Mouse (Mus musculus): Measurements from ENCODE around the gene Pros1.
A peak's percentile ranks its signal among the peaks of the same experiment; 100 is the strongest.

The Pros1 gene

DNA sequence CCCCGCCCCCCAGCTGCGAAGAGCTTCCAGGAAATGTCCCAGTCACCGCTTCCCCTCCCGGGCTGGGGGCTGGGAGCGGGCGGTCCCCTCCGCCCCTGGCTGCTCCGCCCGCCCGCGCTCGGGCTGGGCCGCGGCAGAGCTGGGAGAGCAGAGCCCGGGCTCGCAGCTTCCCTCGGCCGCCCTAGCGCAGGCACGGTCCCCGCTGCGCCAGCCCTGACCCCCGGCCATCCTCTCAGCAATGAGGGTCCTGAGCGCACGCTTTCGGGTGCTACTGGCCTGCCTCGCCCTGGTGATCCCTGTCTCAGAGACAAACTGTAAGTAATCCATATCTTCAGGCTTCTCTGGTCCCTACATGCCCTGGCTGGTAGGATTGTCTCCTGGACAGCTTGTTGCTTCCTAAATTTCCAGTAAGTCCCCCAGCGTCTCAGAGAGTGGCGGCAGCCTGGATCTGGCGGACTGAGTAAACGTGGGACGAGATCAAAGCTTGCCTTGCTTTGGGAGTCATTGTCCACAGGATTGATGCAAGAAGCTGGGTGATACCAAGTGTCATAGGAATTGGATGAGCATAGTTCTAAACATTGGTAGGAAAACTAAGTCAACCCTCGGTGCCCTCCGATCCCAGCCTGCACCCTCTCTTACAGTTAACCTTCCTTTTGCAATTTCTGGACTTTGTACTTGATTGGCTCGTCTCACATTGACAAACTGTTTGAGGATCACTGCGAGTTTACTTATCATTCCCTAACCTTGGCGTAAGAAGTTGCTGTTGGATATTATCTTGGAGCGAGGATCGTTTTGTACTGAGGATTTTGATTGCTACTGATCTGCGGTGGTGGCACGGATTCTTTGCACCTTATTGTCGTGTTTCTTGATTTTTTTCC is at the start of gene Pros1:
Gene Pros1 (plus strand): TSS at position 117 of the 878 bp plus-strand sequence.
- DNase-seq (ENCODE audit: low spot score): peak; percentile 42

- no peak for DNase-seq (ENCODE audit: low spot score)
Observed at GRCm38 (mm10) chr16:62804621-62805020, 49.5 kb upstream of the Pros1 start.

DNA sequence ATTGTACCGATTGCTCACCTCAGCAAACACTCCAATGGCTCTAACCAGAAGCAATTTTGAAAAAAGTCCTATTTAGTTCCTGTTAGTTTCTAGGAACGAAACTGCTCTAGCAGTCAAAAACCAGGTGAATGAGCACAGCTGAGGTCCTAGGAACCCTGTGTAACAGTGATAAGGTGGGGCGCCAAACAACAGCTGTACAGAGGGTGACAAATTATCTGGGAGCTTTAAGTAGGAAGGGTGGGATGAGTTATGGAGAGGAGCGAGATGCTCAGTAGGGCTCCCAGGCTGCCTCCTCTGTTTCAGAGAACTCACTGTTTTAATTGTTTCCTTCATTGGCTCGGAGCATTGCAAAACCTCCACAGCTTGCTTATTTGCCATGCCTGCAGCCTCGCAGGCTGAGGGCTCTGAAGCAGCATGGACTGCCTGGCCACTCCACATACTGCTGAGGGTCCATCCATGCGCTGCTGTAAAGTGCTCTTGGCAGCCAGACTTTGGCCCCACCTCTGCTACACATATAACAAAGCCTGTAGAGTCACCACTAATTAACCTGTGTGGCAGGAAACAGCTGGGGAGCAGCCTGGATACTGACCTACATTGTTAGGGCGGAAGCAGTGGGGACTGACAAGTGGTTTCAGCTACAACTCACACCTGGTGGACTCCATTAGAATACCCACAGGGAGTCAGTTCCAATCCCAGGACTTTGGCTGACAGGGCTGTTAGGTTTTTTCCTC is 46.7 kb upstream of the Pros1 start:
- no peak for DNase-seq (ENCODE audit: low spot score)

DNA sequence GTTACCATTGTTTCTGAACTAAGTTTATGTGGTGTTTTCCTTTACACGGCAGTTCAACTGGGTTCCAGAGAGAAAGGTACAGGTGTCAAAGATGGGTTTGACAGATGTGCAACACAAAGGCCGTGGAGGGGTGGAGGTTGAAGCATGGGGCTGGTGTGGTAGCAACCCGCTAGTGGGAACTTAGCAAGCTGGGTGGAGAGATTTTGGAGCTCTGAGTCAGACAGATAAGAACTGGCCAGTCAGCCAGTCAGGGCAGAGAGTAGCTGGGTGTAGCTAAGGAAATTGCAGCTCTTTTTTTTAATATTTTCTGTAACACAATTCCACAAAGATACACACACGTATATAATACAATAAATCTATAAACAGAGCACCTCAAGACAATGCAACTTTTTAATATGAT is 43.3 kb upstream of the Pros1 start:
- DNase-seq (ENCODE audit: low spot score): no peak

GRCm38 (mm10) chr16:62813790-62814189 is 40.3 kb upstream of the Pros1 start:
- no peak for DNase-seq (ENCODE audit: low spot score)

DNA sequence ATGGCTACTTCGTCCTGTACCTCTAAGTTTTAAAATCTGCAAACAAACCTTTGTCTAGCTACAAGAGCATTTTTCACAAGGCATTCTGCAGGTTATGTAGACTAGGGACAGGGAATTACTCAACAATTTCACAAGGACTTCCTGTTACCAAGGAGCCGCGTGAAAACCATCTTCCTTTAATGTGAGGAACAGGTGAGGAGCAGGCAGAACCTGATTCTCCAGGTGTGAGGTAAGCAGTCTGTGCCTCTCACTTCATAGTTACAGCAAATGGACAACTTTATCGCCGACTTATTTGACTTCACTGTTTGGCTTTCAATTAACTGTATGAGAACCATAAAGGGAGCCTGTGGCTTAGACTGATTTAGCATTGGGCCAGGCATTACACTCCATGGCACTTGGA is 39.6 kb upstream of the Pros1 start, which contains the start of gene Stx19:
Gene Stx19 (plus strand): TSS at position 186 of the 400 bp plus-strand sequence.
- DNase-seq (ENCODE audit: low spot score): no peak

- no peak for DNase-seq (ENCODE audit: low spot score)
Observed at GRCm38 (mm10) chr16:62822472-62822871, 31.6 kb upstream of the Pros1 start.

DNA sequence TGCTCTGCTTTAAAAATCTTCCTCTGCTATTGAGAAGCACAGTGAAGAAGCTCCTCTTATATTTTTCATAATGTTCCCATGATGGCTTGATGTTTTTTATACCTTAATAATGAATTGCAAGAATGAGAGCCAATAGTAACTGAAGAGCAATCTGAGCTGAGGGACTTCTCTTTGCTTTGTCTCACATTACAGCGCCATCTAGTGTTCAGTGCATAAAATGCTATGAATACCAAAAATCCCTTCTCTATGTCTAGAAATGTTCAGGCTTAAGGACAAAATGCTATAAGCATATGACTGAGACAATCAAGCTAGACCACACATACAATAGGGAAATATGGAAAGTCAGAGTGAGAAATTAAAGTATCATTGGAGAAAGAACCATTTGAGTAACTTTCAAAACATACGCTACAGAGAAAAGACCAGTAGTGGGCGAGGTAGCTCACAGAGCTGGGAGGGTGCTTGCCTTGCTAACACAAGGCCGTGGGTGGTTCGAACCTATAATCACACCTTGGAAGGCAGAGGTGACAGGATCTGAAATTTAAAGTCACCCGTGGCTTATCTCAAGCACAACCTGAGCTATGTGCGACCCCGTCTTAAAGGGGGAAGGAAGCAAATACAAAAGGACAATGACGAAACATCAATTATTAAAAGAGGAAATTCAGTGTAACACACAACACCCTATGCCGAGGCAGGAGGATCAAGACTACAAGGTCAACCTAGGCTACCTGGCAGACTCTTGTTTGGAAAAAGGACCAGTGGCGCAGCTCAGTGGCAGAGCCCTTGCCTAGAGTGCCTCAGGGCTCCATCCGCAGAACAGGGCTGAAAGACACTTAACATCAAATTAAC is 27.7 kb upstream of the Pros1 start:
- DNase-seq (ENCODE audit: low spot score): peak; percentile 7

- DNase-seq (ENCODE audit: low spot score): no peak
Observed at GRCm38 (mm10) chr16:62832027-62832426, 22.1 kb upstream of the Pros1 start.

GRCm38 (mm10) chr16:62832481-62832880 is 21.6 kb upstream of the Pros1 start:
- peak; percentile 17 for DNase-seq (ENCODE audit: low spot score)

DNA sequence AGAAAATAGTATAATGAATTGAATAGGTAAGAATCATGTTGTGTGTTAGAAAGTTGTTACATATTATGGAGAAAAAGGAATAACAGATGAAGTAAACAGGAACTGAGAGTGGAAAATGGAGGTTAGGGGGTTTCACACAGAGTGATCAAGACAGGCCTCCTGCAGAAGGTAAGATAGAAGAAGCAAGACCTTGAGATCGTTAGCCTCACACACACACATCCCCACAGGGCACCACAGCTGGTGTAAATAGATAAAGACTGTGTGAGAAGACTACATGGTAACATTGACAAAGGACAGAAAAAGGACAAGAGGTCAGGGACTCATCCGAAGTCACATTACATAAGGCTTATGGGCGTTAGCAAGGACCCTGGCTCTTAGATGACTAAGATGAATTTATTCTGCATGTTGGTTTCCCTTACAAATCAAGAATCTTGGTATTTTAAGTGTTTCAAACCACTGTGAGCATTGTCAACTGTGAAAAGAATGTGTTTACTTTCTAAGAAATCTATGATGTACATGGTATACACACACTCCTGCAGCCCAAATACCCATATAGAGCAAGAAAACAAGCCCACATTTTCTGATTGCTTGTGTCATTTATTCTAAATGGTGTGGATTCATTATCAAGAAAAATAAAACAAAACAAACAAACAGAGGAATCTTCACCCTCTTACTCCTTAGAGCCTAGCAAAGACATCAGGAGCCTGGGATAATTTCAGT is 19.9 kb upstream of the Pros1 start:
- no peak for DNase-seq (ENCODE audit: low spot score)

DNA sequence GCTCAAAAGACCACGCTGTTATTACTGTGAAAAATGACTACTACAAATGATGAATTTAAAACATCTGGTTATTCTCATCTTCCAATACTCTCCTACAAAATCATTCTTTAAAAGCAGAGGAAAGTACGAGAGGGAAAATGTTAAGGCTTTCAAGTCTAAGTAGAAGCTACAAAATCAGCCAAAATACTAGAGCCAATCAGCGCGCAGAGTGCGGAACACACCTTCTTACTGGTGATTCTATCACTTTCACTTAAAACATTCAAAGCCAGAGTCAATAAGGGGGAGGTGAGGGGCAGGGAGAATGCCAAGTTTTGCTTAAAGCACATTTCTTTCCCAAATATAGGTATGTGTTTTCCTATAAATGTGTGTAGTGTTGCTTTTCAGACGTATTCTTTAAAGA is 8.8 kb upstream of the Pros1 start:
- no peak for DNase-seq (ENCODE audit: low spot score)

DNA sequence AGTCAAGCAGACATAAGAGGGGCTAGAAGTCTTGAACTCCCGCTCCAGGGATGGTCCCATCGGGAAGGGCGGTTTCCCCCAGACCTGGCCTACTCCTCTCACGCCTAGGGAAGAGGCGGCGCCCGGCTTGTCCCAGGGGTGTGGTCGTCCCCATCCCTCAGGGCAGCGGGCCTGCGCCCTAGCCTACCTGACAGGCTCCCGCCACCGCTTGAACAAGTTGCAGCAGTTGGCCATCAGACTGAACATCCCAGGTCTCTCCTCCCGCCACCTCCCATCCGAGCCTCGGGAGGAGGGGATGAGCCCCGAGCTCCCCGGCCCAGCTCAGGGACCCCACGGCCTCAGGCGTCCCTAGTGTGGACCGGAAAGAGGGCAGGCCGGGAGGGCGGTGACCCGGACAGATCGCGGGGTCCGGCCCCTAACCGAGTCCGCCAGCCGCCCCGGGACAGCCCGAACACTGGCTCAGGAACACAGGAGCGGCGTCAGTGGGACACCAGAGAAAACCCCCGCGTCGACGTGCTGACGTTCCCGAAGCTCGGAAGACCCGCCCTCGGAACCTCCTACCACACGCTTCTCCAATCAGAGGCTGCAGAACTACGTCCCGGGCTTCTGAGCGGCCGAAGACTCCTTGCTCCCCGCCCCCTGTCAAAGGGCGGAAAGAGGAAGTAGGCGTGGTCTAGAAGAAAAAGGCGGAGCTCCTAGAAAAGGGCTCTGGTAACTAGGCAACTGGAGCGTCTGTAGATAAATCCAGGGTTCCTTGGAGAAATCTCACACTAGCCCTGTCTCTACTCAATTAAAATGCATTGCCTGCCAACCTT is 7.4 kb upstream of the Pros1 start, which contains the start of gene Arl13b:
Gene Arl13b (minus strand): TSS at position 543 of the 815 bp plus-strand sequence.
- DNase-seq (ENCODE audit: low spot score): peak; percentile 82

- no peak for DNase-seq (ENCODE audit: low spot score)
Observed at GRCm38 (mm10) chr16:62852464-62853252, 1.4 kb upstream of the Pros1 start.

DNA sequence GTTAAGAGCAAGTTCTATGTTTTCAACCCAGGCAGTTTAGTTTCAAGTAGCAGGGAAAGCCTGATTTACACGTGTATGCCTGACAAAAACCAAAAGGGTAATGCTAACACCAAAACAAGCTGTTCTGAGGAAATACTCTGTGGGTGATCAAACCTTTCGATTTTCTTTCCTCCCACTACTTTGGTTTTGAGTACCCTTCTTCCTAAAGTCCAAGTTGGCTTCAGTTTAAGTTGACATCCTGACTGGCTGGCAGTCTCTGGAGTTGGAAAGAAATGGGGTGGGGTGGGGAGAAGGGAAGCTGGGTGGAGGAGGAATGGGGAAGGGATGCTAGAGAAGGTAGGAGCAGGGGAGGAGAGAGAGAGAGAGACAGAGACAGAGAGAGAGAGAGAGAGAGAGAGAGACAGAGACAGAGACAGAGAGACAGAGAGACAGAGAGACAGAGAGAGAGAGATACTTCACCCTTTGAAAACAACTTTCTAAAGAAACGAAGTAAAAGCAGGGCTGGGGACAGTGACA is 438 bp upstream of the Pros1 start:
- DNase-seq (ENCODE audit: low spot score): no peak

DNA sequence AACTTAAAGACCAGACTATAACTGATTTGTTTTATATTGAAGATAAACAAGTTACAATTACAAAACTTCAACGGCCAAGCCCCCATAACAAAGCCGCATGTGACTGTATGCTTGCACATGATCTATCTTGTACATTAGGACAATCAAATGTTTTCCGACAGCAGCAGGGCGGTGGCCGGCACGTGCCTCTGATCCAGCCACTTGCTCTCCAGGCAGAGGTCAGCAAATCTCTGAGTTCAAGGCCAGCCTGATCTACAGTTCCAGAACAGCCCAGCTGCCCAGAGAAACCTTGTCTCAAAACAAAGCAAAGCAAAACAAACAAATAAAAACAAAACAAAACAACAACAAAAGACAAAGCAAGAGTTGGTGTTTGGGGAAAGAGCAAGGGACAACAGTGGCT is 1.3 kb downstream of the Pros1 start:
- no peak for DNase-seq (ENCODE audit: low spot score)

DNA sequence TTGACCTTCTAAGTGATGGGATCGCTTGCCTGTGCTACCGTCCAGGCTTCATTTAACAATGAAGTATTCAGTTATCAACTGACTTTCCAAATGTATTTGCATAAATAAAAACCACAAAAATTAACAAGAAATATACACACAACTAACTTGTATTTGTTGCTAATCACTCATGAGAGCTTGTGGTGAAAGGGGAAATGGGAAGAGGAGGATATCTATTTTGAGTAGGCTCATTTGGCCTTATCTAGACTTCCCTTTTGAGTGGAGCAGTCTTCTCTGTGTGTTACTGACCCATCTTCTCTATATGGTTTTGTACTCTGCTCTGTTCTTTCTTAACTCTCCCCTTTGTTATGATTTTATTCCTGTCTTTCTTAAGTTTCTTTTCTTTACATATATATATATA is 2.2 kb downstream of the Pros1 start:
- no peak for DNase-seq (ENCODE audit: low spot score)

DNA sequence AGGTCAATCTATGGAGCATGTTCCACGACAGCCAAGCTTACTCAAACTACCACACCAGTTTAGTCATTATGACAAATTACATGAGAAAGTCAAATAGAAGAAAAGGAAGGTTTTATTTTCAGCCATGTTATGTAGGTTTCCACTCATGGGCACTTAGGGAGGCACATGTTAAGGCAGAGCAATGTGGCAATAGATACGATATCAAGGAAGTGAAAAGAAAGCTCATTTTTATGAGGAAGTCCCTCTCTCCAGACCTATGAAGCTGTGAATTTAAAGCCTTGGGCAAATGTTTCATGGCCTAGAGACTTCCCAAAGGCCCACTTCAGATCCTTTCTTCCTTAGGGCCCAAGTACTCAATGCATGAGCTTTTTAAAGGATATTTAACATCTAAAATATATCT is 3.4 kb downstream of the Pros1 start:
- no peak for DNase-seq (ENCODE audit: low spot score)

DNA sequence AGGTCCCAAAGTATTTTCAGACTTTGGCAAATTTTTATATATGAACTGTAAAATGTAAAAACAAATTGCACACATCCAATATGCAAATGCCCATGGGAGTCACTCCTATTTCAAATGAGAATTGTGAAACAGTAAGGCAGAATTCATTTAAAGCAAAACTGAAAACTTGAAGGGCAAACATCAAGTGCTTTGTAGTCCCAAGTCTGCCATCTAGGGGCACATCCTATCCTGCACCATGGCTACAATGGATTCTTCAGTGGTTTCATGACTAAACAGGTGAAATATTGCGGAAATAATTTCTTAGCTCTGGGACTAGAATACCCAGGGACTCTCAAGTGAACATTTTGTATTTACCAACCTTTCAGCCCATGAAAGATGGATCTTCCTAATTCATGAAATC is 3.9 kb downstream of the Pros1 start:
- DNase-seq (ENCODE audit: low spot score): no peak

- no peak for DNase-seq (ENCODE audit: low spot score)
Observed at GRCm38 (mm10) chr16:62860140-62860539, 6.0 kb downstream of the Pros1 start.

Data from ovary, postnatal 14 days (tissue).